In the genomic region with DNA sequence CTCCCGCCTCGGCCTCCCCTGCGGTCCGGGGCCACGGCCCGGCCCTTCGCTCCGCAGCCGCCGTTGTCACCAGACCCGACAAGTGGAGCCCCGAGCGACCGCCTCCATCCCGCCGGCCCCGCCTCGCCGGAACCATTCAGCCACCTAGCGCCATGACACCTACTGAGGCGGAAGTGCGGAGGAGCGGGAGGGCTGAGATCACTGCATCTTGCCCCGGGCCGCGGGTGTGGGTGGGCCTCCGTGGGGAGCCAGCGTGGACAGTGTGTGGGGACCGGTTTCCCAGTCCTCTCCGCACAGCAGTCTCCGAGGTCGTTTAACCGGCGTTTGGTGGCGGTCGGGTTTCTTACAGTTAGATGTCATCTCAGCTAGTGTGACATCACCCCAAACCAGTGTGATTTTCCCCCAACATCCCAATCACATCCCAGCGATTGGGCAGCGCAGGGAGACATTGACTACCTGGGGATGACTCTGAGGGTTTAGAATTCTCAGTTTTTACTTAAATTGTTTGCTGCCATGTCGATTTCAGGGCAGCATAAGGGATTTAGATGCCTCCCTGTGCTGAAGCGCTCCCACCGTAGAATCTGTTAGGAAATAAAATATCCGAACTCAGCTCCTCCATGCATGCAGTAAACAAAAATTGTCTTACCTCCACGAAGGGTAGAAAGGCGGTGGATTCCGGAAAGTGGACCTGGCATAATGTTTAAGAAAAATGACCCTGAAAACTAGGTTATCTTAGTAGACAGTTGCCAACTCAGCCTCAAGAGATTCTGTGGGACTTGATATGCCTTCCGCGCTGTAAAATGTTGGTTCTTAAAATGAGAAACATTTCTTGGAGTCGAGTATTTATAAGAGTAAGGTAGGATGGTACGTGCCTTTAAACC, we compare ENCODE assay signal across 8 mouse cellular contexts. TPM values are rescaled to one million over a fixed set of nuclear protein-coding genes. Genes with fewer than 3 reads are reported as not detected.
A peak's percentile ranks its signal among the peaks of the same experiment; 100 is the strongest.
DNase-seq lines count a peak whose midpoint lies in the region; ATAC-seq lines count a peak whose summit lies in the region.

TSS of gene Hipk1 (minus strand) at position 334 of the 881 bp plus-strand sequence.

- H3K36me3 ChIP-seq in hindbrain, embryonic 16.5 days (ENCODE audit: control insufficient read depth, insufficient read depth, low read length), result no peaks in the 10 kb centered on the region
- no peaks in the 10 kb centered on the region for H3K36me3 ChIP-seq in macrophage (ENCODE audit: inconsistent target)

- H3K27me3 ChIP-seq in hindbrain, embryonic 16.5 days (replicated peaks; ENCODE audit: control insufficient read depth, insufficient read depth, low read length), result no peaks in the 10 kb centered on the region

- H3K9me3 ChIP-seq in hindbrain, embryonic 16.5 days (ENCODE audit: control insufficient read depth, low read length), result no peaks in the 10 kb centered on the region

- peak; percentile 93 for DNase-seq in R1 (ENCODE audit: low read depth, low spot score)
- peak; percentile 97 for DNase-seq in cerebellum, postnatal 25 days
- peak; percentile 94 for DNase-seq in gastrocnemius, adult 18-20 months (ENCODE audit: low spot score)
- DNase-seq in left cerebral cortex, adult 18-20 months (ENCODE audit: low spot score in 2 of 2), result peak; percentile 93 to 96
- DNase-seq in right cerebral cortex, adult 18-20 months, result peak; percentile 96
- DNase-seq in urinary bladder, postnatal 10 days (ENCODE audit: low spot score), result peak; percentile 88

- peak within 1 kb of the TSS; percentile 85 for H3K4me3 ChIP-seq in hindbrain, embryonic 16.5 days (ENCODE audit: low read length)
- H3K4me3 ChIP-seq in macrophage (ENCODE audit: inconsistent target), result peak within 1 kb of the TSS; percentile 88

- peak within 1 kb of the TSS; percentile 69 for H3K4me2 ChIP-seq in hindbrain, embryonic 16.5 days (ENCODE audit: low read length)

- peak within 1 kb of the TSS; percentile 94 for H3K27ac ChIP-seq in hindbrain, embryonic 16.5 days (ENCODE audit: low read depth, low read length)
- peak within 1 kb of the TSS; percentile 61 for H3K27ac ChIP-seq in macrophage

- peaks cover 18% of the 10 kb centered on the region for H3K4me1 ChIP-seq in hindbrain, embryonic 16.5 days (ENCODE audit: control insufficient read depth, insufficient read depth, low read depth, low read length)

- H3K9ac ChIP-seq in hindbrain, embryonic 16.5 days (ENCODE audit: low read depth, low read length), result peak within 1 kb of the TSS; percentile 99

- WGBS in hindbrain, embryonic 16.5 days, result 10% methylated on average over 47 of the region's 49 CpGs
- WGBS in macrophage (ENCODE audit: missing documents), result 18% methylated on average over 42 of the region's 49 CpGs

- H3K79me2 ChIP-seq in macrophage (ENCODE audit: inconsistent target), result peaks cover 42% of the 10 kb centered on the region

- peak; percentile 97 for ATAC-seq in hindbrain, embryonic 16.5 days

RNA-seq across cellular contexts. Expression of gene Hipk1, which starts in this region (rescaled TPM):
- 10 to 100 TPM; 63.0 to 64.5 TPM for total RNA-seq in gastrocnemius, adult 18-20 months (2021)
- 8.9 and 10.1 TPM in 2 replicates for polyA plus RNA-seq in hindbrain, embryonic 16.5 days (2015; fragmentation: Nextera tagmentation; extraction: Ambion mirVana)
- 100 to 1,000 TPM; 117 to 124 TPM for total RNA-seq in left cerebral cortex, adult 18-20 months (2021)
- total RNA-seq in macrophage (2018; cell fraction: chromatin; rRNA removed), result 100 to 1,000 TPM in 9 of 26 experiments, 10 to 100 TPM in 17; 62.3 to 280 (median 89.6) TPM
- total RNA-seq in macrophage (2018; cell fraction: cytosol; rRNA removed), result 100 to 1,000 TPM in 1 of 26 experiments, 10 to 100 TPM in 25; 58.9 to 104 (median 71.7) TPM
- 100 to 1,000 TPM in 12 of 26 experiments, 10 to 100 TPM in 14; 73.9 to 187 (median 95.9) TPM for total RNA-seq in macrophage (2018; cell fraction: nucleus; rRNA removed)
- polyA plus RNA-seq in macrophage (2018), result 29.3 to 50.0 TPM (median 35.0 TPM) in 3 replicates

Comparison
In these comparisons a context has a peak if more than half of its experiments do, and no peak if none do; other contexts are left out.
1. Peak in every context shown above with its lines: DNase-seq, ATAC-seq, H3K4me3 ChIP-seq and H3K27ac ChIP-seq.